Mouse (Mus musculus) gastrocnemius, postnatal 10 days (tissue): Measurements from ENCODE around the gene Rab3ip. TPM values are rescaled to one million over a fixed set of nuclear protein-coding genes. Genes with fewer than 3 reads are reported as not detected.

Experiments
- DNase-seq: peaks from one replicate; pipeline ENCODE4 v3.0.0; 2021; ENCODE audit warnings: mixed read lengths
- total RNA-seq, 2 experiments: library from RNA; stranded (reverse); gene quantifications; 2 replicates each; pipeline ENCODE4 v1.2.3; 2021

The Rab3ip gene
- total RNA-seq, 2 experiments from 2014 or later, result 17.9 to 18.7 TPM

- no peak for DNase-seq
Observed at GRCm38 (mm10) chr10:116919368-116920317, 30.9 kb downstream of the Rab3ip start.

- no peak for DNase-seq
Observed at GRCm38 (mm10) chr10:116916581-116916980, 34.0 kb downstream of the Rab3ip start.

DNA sequence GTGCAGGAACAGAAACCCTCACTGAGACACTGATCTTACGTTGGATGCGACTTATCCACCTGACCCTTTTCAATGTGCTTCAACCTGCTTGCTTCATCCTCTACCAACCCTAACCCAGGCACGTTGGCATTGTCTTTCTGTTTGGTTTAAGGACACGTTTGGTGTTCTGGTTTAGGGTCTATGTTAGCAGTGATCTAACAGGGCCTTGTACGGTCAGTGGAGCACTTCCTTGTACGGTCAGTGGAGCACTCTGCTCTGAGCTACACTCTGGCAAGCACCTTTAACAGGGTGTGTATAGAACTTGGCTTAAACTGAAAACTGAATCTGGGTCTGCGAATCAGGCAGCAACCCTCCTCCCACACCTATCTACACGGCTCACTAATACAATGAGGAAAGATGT lies 35.3 kb downstream of the Rab3ip start:
- DNase-seq, result no peak

- no peak for DNase-seq
Observed at GRCm38 (mm10) chr10:116914586-116914985, 36.0 kb downstream of the Rab3ip start.

DNA sequence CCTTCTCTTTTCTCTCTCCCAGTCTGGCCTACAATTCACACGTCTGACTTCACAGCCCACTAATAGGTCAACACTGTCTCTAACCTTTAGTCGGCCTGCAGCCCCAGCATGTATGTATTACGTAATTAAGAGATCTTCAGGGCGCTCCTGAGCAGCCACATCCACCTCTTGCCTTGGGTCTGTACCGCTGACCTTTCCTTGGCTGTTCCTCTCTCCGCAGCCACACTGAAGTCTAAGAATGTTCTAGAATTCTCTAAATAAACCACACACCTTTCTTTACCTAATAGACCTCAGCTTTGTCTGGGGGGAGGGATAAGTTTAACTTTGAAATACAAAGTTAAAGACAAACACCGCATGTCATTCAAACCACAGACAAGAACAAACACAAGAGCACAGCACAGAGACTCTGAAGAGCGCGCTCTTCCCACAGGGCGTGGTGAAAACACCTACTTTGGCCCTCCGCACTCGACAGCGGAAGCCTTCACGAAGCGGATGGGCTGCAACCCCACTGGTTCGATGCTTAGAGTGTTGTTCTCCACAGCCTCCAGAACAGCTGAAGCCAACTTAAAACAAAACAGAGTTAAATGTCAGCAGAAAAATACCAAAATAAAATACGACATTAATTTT lies 36.8 kb downstream of the Rab3ip start:
- DNase-seq, result no peak

- no peak for DNase-seq
Observed at GRCm38 (mm10) chr10:116912850-116913249, 37.7 kb downstream of the Rab3ip start.

- no peak for DNase-seq
Observed at GRCm38 (mm10) chr10:116908901-116909642, 41.5 kb downstream of the Rab3ip start.

GRCm38 (mm10) chr10:116906794-116907193 lies 43.8 kb downstream of the Rab3ip start:
- DNase-seq, result no peak

DNA sequence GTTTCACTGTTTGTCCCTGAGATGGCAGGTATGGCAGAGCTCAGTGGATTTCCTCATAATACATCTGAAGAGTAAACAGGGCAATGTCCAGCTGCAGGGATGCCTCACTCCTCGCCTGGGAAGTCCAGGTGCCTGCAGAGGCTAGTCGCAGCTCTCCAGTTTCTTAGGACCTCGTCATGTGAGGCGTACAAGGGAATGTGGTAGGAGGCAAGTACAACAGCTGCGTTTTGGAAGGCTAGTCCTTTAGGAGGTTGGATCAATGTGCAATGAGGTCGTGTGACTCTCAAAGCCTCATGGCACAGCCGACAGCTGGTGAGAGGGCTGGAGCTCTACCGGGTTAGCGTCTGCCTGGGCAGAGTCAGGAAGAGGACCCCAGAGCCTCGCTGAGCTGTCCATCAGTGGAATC lies 46.1 kb downstream of the Rab3ip start:
- DNase-seq, result no peak

GRCm38 (mm10) chr10:116896336-116897177 lies 54.0 kb downstream of the Rab3ip start, which contains the start of gene Myrfl:
Gene Myrfl, minus strand, starts transcription at chr10:116896919.
- no peak for DNase-seq

- DNase-seq, result no peak
Observed at GRCm38 (mm10) chr10:116895108-116895833, 55.3 kb downstream of the Rab3ip start.

DNA sequence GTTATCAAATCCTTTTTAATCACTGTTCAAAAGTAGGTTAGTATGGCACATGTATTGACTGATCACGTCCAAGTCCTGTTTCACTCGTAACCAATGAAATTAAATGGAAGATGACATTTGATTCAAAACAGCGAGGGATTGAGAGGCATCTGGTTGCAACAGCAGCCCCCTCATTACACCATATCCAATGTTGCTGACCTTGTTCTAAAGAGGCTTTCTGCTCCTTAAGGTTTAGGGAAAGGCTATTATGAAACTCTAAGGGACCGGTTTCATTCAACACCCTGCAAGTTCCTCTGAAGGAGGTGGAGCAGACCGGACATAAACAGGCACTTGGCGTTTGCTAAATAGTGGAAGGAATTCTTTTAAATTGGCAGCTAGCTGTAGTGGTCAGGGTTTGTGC lies 56.0 kb downstream of the Rab3ip start:
- DNase-seq, result no peak

DNA sequence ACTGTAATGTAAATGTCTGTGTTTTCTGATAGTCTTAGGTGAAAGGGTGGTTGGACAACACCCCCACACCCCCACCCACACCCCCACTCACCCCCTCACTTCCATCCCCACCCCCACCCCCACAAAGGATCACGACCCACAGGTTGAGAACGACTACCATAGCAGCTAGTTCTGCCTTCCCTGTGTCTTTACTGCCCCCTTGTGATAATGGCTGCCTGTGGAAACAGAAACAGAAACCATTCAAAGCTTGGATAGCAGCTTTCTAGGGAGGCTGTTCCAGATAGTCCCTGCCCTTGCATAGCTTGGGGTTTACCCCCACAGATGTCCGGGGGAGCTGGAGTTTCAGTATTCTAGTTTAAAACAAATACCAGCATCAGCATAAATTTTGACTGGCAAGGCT lies 56.8 kb downstream of the Rab3ip start:
- DNase-seq, result peak; percentile 14

GRCm38 (mm10) chr10:116890587-116890986 lies 60.0 kb downstream of the Rab3ip start:
- DNase-seq, result no peak

GRCm38 (mm10) chr10:116884552-116884951 lies 66.0 kb downstream of the Rab3ip start:
- DNase-seq, result no peak

DNA sequence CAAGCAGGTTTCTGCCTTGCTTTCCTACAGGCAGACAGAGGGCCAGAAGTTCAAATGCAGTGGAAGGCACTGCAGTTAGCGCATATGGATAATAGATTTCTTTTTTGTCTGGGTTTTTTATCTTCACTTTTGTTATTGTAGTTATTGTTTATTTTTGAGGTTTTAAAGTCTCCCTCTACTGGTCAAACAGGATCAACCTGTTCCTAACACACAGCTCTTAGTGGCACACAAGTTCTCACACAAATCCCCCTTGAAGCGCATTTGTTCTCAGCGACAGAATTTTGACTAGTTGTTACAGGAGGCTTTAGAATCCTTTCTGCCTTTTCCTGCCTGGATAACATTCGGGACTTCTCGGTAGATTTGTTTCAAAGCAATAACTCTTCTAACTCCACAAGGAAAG lies 67.0 kb downstream of the Rab3ip start:
- DNase-seq, result no peak

GRCm38 (mm10) chr10:116877436-116877835 lies 73.1 kb downstream of the Rab3ip start:
- DNase-seq, result no peak

DNA sequence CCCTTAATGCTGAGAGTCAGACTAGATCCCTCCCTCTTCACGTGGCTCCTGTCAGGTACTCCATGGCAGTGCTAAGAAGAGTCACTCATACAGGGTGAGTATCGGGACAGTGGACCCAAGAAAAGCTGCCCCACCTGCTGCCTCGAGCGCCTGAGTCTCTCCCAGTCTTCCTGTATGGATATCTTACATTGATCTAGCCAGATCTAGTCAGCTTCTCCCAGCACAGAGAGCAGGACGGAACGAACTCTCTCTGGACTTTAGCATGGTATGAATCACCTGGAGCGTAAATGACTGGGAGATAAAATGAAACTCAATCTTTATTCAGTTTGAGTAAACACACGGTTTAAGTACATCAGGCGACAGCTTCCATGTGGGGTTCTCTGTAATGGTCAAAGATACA lies 76.1 kb downstream of the Rab3ip start:
- no peak for DNase-seq

DNA sequence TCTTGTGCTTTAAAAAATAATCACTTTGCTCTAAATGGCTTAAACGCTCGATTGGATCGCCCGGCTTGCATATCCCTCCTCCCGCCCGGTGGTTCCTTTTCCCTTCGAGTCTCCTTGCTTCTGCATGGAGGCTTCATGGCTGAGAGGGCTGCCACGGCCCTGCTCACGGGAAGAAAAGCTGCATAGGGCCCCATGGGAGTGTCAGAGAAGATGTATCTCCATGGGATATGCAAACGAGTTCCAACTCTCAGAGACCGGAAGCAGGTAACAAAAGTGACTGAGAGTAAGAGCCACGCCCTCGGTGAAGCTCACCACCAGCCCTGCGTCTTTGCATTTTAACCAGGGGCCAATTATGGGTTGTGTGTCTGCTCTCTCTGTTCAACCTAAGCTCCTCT lies 78.6 kb downstream of the Rab3ip start:
- no peak for DNase-seq

GRCm38 (mm10) chr10:116871329-116872015 lies 79.1 kb downstream of the Rab3ip start:
- no peak for DNase-seq
